In the genomic region with DNA sequence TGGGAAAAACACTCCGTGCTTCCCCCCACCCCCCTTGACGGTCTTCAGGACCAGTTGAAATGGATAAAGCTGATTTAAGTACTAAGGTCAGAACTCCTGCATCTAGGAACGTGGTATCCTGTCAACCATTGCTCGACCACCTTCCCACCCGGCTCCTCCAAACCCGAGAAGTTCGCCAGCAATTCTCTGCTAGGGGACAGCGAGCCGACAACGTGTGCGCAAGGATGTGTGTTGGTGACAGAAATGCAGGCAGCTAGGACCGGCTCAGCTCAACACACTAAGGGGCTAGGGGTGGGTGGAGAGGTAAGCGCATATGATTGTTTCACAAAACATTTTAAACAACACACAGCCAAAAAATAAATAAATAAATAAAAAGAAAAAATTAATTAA, we compare ENCODE assay signal across 8 mouse cellular contexts. TPM values are rescaled to one million over a fixed set of nuclear protein-coding genes. Genes with fewer than 3 reads are reported as not detected.
DNase-seq lines count a peak whose midpoint lies in the region; ATAC-seq lines count a peak whose summit lies in the region.

No protein-coding gene starts in this region.

- ATAC-seq in intestine, embryonic 15.5 days: no peak
- ATAC-seq in liver, embryonic 11.5 days (replicated peaks; ENCODE audit: low FRiP score): no peak

- peaks cover 16% of the 10 kb centered on the region for H3K4me1 ChIP-seq in brown adipose tissue, adult 24 weeks (ENCODE audit: control insufficient read depth, insufficient read depth, insufficient read length, low read length)
- peaks cover 6% of the 10 kb centered on the region; the same call in 1 of the 2 replicates for H3K4me1 ChIP-seq in intestine, embryonic 15.5 days (replicated peaks)
- H3K4me1 ChIP-seq in liver, embryonic 11.5 days (replicated peaks; ENCODE audit: control insufficient read depth, insufficient read depth, low read length): peaks cover 26% of the 10 kb centered on the region

- DNase-seq in kidney, adult 18-20 months: peak; percentile 38
- DNase-seq in kidney, adult 11 months: no peak
- peak; percentile 29 to 37 for DNase-seq in frontal cortex, postnatal 25 days (ENCODE audit: low spot score in 2 of 2)
- no peak for DNase-seq in liver, embryonic 11.5 days (ENCODE audit: low spot score)
- DNase-seq in neural tube, embryonic 10.5 days (ENCODE audit: extremely low spot score, low spot score): peak; percentile 40
- DNase-seq in yolk sac, embryonic 10.5 days (ENCODE audit: low spot score): peak; percentile 39

- peak overlapping the region; percentile 66 for H3K9ac ChIP-seq in intestine, embryonic 15.5 days
- peak overlapping the region; percentile 72 for H3K9ac ChIP-seq in liver, embryonic 11.5 days (ENCODE audit: low read depth, low read length)

- no peaks in the 10 kb centered on the region for H3K27me3 ChIP-seq in intestine, embryonic 15.5 days (replicated peaks)
- H3K27me3 ChIP-seq in liver, embryonic 11.5 days (replicated peaks; ENCODE audit: control insufficient read depth, insufficient read depth, low read length): no peaks in the 10 kb centered on the region

- H3K36me3 ChIP-seq in intestine, embryonic 15.5 days: no peaks in the 10 kb centered on the region
- H3K36me3 ChIP-seq in liver, embryonic 11.5 days (ENCODE audit: control insufficient read depth, insufficient read depth, low read length): no peaks in the 10 kb centered on the region

- under 1% methylated on average over 13 of the region's 13 CpGs for WGBS in intestine, embryonic 15.5 days
- WGBS in liver, embryonic 11.5 days: under 1% methylated on average over 13 of the region's 13 CpGs

- H3K9me3 ChIP-seq in intestine, embryonic 15.5 days: no peaks in the 10 kb centered on the region
- H3K9me3 ChIP-seq in liver, embryonic 11.5 days (ENCODE audit: control insufficient read depth, low read length): no peaks in the 10 kb centered on the region

- H3K27ac ChIP-seq in brown adipose tissue, adult 24 weeks (replicated peaks; ENCODE audit: low read depth, low read length): peak overlapping the region; percentile 99
- H3K27ac ChIP-seq in intestine, embryonic 15.5 days: peak overlapping the region; percentile 95
- peak overlapping the region; percentile 84 for H3K27ac ChIP-seq in liver, embryonic 11.5 days (ENCODE audit: low read depth, low read length)

- H3K4me2 ChIP-seq in intestine, embryonic 15.5 days (replicated peaks): peak overlapping the region; percentile 61
- peak overlapping the region; percentile 71 for H3K4me2 ChIP-seq in liver, embryonic 11.5 days

- peak overlapping the region; percentile 91 for H3K4me3 ChIP-seq in brown adipose tissue, adult 24 weeks (ENCODE audit: insufficient read depth, low read depth, low read length)
- H3K4me3 ChIP-seq in intestine, embryonic 15.5 days (replicated peaks): peak overlapping the region; percentile 72
- peak overlapping the region; percentile 82 for H3K4me3 ChIP-seq in liver, embryonic 11.5 days (ENCODE audit: low read depth, low read length)

RNA-seq across cellular contexts. Expression of a gene that starts 1.7 kb away (rescaled TPM):
- polyA plus RNA-seq in brown adipose tissue, adult 24 weeks (2012; ENCODE audit: insufficient read depth, insufficient read length, missing spikeins): 3.5 and 5.8 TPM in 2 replicates
- polyA plus RNA-seq in intestine, embryonic 15.5 days (2015; fragmentation: Nextera tagmentation; extraction: Ambion mirVana): 24.8 and 27.3 TPM in 2 replicates
- polyA plus RNA-seq in liver, embryonic 11.5 days (2014; fragmentation: Nextera tagmentation; extraction: Ambion mirVana): 9.5 and 10.1 TPM in 2 replicates

Comparison
In these comparisons a context has a peak if more than half of its experiments do, and no peak if none do; other contexts are left out.
1. DNase-seq: peak in kidney, adult 18-20 months (single experiment), frontal cortex, postnatal 25 days (2 of 2), neural tube, embryonic 10.5 days (single experiment) and yolk sac, embryonic 10.5 days (single experiment); none in kidney, adult 11 months (single experiment) and liver, embryonic 11.5 days (single experiment).
2. Peak in every context shown above with its lines, with median percentiles within 50 percentile points of each other: H3K27ac ChIP-seq and H3K4me3 ChIP-seq.